Mouse (Mus musculus) kidney, postnatal 0 days (tissue): Measurements from ENCODE around the gene Mmachc. TPM values are rescaled to one million over a fixed set of nuclear protein-coding genes. Genes with fewer than 3 reads are reported as not detected.

Source experiments
- ATAC-seq: fragments of 200-750 bp; cut with Nextera tagmentation; replicated peaks from 2 replicates; pipeline ENCODE4 v1.8.0; 2017; ENCODE audit warnings: low read depth, moderate number of reproducible peaks, moderate TSS enrichment, moderate library complexity; ENCODE audit not compliant: low FRiP score
- DNase-seq: peaks from one replicate; pipeline ENCODE4 v3.0.0-alpha.2; 2016; ENCODE audit warnings: low spot score
- H3K27ac ChIP-seq: fragments of 300-500 bp; sonication (generic); 2 replicates; pipeline ENCODE4 v1.5.1; 2014; ENCODE audit warnings: mild to moderate bottlenecking
- H3K27me3 ChIP-seq: fragments of 300-500 bp; sonication (generic); 2 replicates; pipeline ENCODE4 v1.6.1; 2014; ENCODE audit warnings: low read length, mixed read lengths; ENCODE audit not compliant: insufficient read depth
- H3K36me3 ChIP-seq: fragments of 300-500 bp; sonication (generic); 2 replicates; pipeline ENCODE4 v1.6.1; 2014; ENCODE audit warnings: low read length, mixed read lengths; ENCODE audit not compliant: insufficient read depth
- H3K4me1 ChIP-seq: fragments of 300-500 bp; sonication (generic); replicated peaks from 2 replicates; pipeline ENCODE4 v1.6.1; 2014; ENCODE audit warnings: antibody characterized with exemption, low read length, mixed read lengths; ENCODE audit not compliant: insufficient read depth
- H3K4me2 ChIP-seq: fragments of 300-500 bp; sonication (generic); 2 replicates; pipeline ENCODE4 v1.6.1; 2014; ENCODE audit warnings: mild to moderate bottlenecking, low read length, moderate library complexity, mixed read lengths
- H3K4me3 ChIP-seq: fragments of 300-500 bp; sonication (generic); replicated peaks from 2 replicates; pipeline ENCODE4 v1.5.1; 2014; ENCODE audit warnings: low read depth, low read length
- H3K9ac ChIP-seq: fragments of 300-500 bp; sonication (generic); 2 replicates; pipeline ENCODE4 v1.6.1; 2014; ENCODE audit warnings: low read depth, low read length
- H3K9me3 ChIP-seq: fragments of 300-500 bp; sonication (generic); replicated peaks from 2 replicates; pipeline ENCODE4 v1.6.1; 2016; ENCODE audit warnings: low read length, inconsistent platforms, mixed read lengths
- CTCF ChIP-seq: IDR thresholded peaks from 2 replicates; pipeline ENCODE4 v1.5.1; 2016; ENCODE audit warnings: antibody characterized with exemption, low read depth, mild to moderate bottlenecking, moderate library complexity
- WGBS: fragments of 180-500 bp; shearing (Covaris S2); extraction: QIAGEN DNeasy Blood & Tissue Kit; methylation state at CpG from one replicate; pipeline ENCODE4 v1.1.7; 2014; 5-methylcytosine and 5-hydroxymethylcytosine counted together
- polyA plus RNA-seq: library from polyadenylated mRNA; unstranded; fragments of >200 nt; fragmentation: Nextera tagmentation; extraction: Ambion mirVana; gene quantifications from 2 replicates; pipeline ENCODE4 v1.2.1, GENCODE M21; 2015

Gene Mmachc
- polyA plus RNA-seq, 1 experiment from 2014 or later, result 20.3 TPM

- TF ChIP-seq CTCF, result no peak
- 68% methylated on average over 1 of the region's 1 CpGs for WGBS
- H3K4me2 ChIP-seq, result no peak overlapping the region
- H3K9ac ChIP-seq, result no peak overlapping the region
- H3K4me1 ChIP-seq, result no peaks in the 10 kb centered on the region
- ATAC-seq (no peak), DNase-seq (no peak)
- no peak overlapping the region for H3K27ac ChIP-seq
- no peaks in the 10 kb centered on the region for H3K9me3 ChIP-seq
- no peaks in the 10 kb centered on the region for H3K27me3 ChIP-seq
- H3K36me3 ChIP-seq, result peaks cover 20% of the 10 kb centered on the region
- H3K4me3 ChIP-seq, result no peak overlapping the region
These were observed 7.2 kb downstream of the Mmachc start for GRCm38 (mm10) chr4:116700964-116701363.

- Histone ChIP-seq H3K4me3 (no peak overlapping the region), H3K9ac (no peak overlapping the region), H3K4me1 (no peaks in the 10 kb centered on the region), H3K9me3 (no peaks in the 10 kb centered on the region), H3K4me2 (no peak overlapping the region), H3K36me3 (peaks cover 36% of the 10 kb centered on the region), H3K27me3 (no peaks in the 10 kb centered on the region), H3K27ac (no peak overlapping the region)
- ATAC-seq (no peak), DNase-seq (no peak)
- no peak for TF ChIP-seq CTCF
- 66% methylated on average over 2 of the region's 2 CpGs for WGBS
These were observed 9.4 kb downstream of the Mmachc start for GRCm38 (mm10) chr4:116698693-116699342.

GRCm38 (mm10) chr4:116693785-116694184, 14.4 kb downstream of the Mmachc start:
- Histone ChIP-seq H3K36me3 (peaks cover 54% of the 10 kb centered on the region), H3K9me3 (no peaks in the 10 kb centered on the region), H3K9ac (no peak overlapping the region), H3K4me3 (no peak overlapping the region), H3K27me3 (no peaks in the 10 kb centered on the region), H3K4me2 (no peak overlapping the region), H3K27ac (no peak overlapping the region), H3K4me1 (peaks cover 4% of the 10 kb centered on the region; the same call in 1 of the 2 replicates)
- no peak for TF ChIP-seq CTCF
- WGBS, result 90% methylated on average over 2 of the region's 2 CpGs
- DNase-seq (no peak), ATAC-seq (no peak)

GRCm38 (mm10) chr4:116692146-116692545, 16.1 kb downstream of the Mmachc start:
- no peak for DNase-seq
- H3K4me1 ChIP-seq, result peaks cover 4% of the 10 kb centered on the region; the same call in 1 of the 2 replicates
- H3K9me3 ChIP-seq, result no peaks in the 10 kb centered on the region
- 94% methylated on average over 2 of the region's 2 CpGs for WGBS
- ATAC-seq, result no peak
- no peak overlapping the region for H3K9ac ChIP-seq
- no peak for TF ChIP-seq CTCF
- no peak overlapping the region for H3K4me3 ChIP-seq
- H3K27me3 ChIP-seq, result no peaks in the 10 kb centered on the region
- no peak overlapping the region for H3K27ac ChIP-seq
- H3K36me3 ChIP-seq, result peaks cover 51% of the 10 kb centered on the region
- H3K4me2 ChIP-seq, result no peak overlapping the region

- DNase-seq, result no peak
These were observed 18.8 kb downstream of the Mmachc start for GRCm38 (mm10) chr4:116689309-116689876.

GRCm38 (mm10) chr4:116687041-116687440, 21.2 kb downstream of the Mmachc start:
- Histone ChIP-seq H3K36me3 (peaks cover 17% of the 10 kb centered on the region; the same call in 1 of the 2 replicates), H3K27ac (no peak overlapping the region), H3K4me3 (peak overlapping the region; percentile 69), H3K27me3 (no peaks in the 10 kb centered on the region), H3K9ac (peak overlapping the region; percentile 88; the same call in 1 of the 2 replicates), H3K4me1 (peaks cover 8% of the 10 kb centered on the region; the same call in 1 of the 2 replicates), H3K4me2 (peak overlapping the region; percentile 63), H3K9me3 (no peaks in the 10 kb centered on the region)
- ATAC-seq (no peak), DNase-seq (no peak)
- TF ChIP-seq CTCF, result no peak
- WGBS, result 10% methylated on average over 1 of the region's 1 CpGs

More at GRCm38 (mm10) chr4:116689309-116689876, 18.8 kb downstream of the Mmachc start:
- Histone ChIP-seq H3K9ac (no peak overlapping the region), H3K4me3 (no peak overlapping the region), H3K27me3 (no peaks in the 10 kb centered on the region), H3K9me3 (no peaks in the 10 kb centered on the region), H3K4me2 (no peak overlapping the region), H3K36me3 (peaks cover 31% of the 10 kb centered on the region), H3K4me1 (peaks cover 8% of the 10 kb centered on the region; the same call in 1 of the 2 replicates), H3K27ac (peak overlapping the region; percentile 1; the same call in 1 of the 2 replicates)
- 72% methylated on average over 4 of the region's 4 CpGs for WGBS
- ATAC-seq, result no peak
- no peak for TF ChIP-seq CTCF
